Mouse (Mus musculus) thymus, adult 2 months (tissue): Measurements from ENCODE around the gene Jhy. TPM values are rescaled to one million over a fixed set of nuclear protein-coding genes. Genes with fewer than 3 reads are reported as not detected.

Experiments
- DNase-seq: peaks from one replicate; pipeline ENCODE4 v3.0.0; 2021
- H3K27ac ChIP-seq: fragments of 200-500 bp; 2 replicates; pipeline ENCODE4 v1.5.1; 2012; ENCODE audit warnings: low read length, control low read depth; ENCODE audit not compliant: control insufficient read depth, insufficient read depth
- H3K27me3 ChIP-seq: fragments of 200-500 bp; 2 replicates; pipeline ENCODE4 v1.6.1; 2012; ENCODE audit warnings: mild to moderate bottlenecking, low read length, moderate library complexity, mixed read lengths; ENCODE audit not compliant: control insufficient read depth, insufficient read depth
- H3K36me3 ChIP-seq: fragments of 200-500 bp; 2 replicates; pipeline ENCODE4 v1.6.1; 2012; ENCODE audit warnings: mild to moderate bottlenecking, low read length, moderate library complexity; ENCODE audit not compliant: control insufficient read depth, insufficient read depth
- H3K4me1 ChIP-seq: fragments of 200-500 bp; replicated peaks from 2 replicates; pipeline ENCODE4 v1.6.1; 2012; ENCODE audit warnings: low read length; ENCODE audit not compliant: control insufficient read depth, insufficient read depth
- H3K4me3 ChIP-seq: fragments of 200-500 bp; 2 replicates; pipeline ENCODE4 v1.5.1; 2012; ENCODE audit warnings: mild to moderate bottlenecking, low read length, control low read depth, moderate library complexity; ENCODE audit not compliant: control insufficient read depth, insufficient read depth
- CTCF ChIP-seq: fragments of 200-500 bp; IDR thresholded peaks from 2 replicates; pipeline ENCODE4 v1.5.1; 2012; ENCODE audit warnings: mild to moderate bottlenecking, control low read depth, low read length, moderate library complexity, borderline replicate concordance; ENCODE audit not compliant: control insufficient read depth, poor library complexity, insufficient read depth; ENCODE audit errors: extremely low read depth
- POLR2A ChIP-seq: fragments of 200-500 bp; IDR thresholded peaks from 2 replicates; pipeline ENCODE4 v1.6.1; 2012; ENCODE audit warnings: mild to moderate bottlenecking, low read length, control low read depth, moderate library complexity; ENCODE audit not compliant: control insufficient read depth, poor library complexity, insufficient read depth; ENCODE audit errors: extremely low read depth
- WGBS: fragments of 180-500 bp; shearing (Covaris S2); methylation state at CpG from one replicate; pipeline ENCODE4 v1.1.7; 2018; 5-methylcytosine and 5-hydroxymethylcytosine counted together
- polyA plus RNA-seq: library from polyadenylated mRNA; depleted of rRNA; stranded (reverse); fragments of >200 nt; gene quantifications from 2 replicates; pipeline ENCODE4 v1.2.3, GENCODE M21; 2012; rRNA removed

Gene Jhy
- not detected in 2 replicates for polyA plus RNA-seq

- TF ChIP-seq CTCF (no peak), POLR2A (no peak)
- no peak for DNase-seq
- H3K27ac ChIP-seq = no peak within 1 kb of the TSS
- peaks cover 13% of the 10 kb centered on the region for H3K27me3 ChIP-seq
- WGBS = 7% methylated on average over 51 of the region's 51 CpGs
- H3K4me1 ChIP-seq = no peaks in the 10 kb centered on the region
- no peak within 1 kb of the TSS for H3K4me3 ChIP-seq
- H3K36me3 ChIP-seq = no peaks in the 10 kb centered on the region
Measured at GRCm38 (mm10) chr9:40963586-40964417, at the start of gene Jhy. Jhy (minus strand) TSS chr9:40964118.

- no peaks in the 10 kb centered on the region for H3K4me1 ChIP-seq
- TF ChIP-seq POLR2A = no peak
- TF ChIP-seq CTCF = no peak
- DNase-seq = no peak
- no peaks in the 10 kb centered on the region for H3K27me3 ChIP-seq
- no peak overlapping the region for H3K27ac ChIP-seq
- 99% methylated on average over 5 of the region's 5 CpGs for WGBS
- no peaks in the 10 kb centered on the region for H3K36me3 ChIP-seq
- H3K4me3 ChIP-seq = no peak overlapping the region
Measured at GRCm38 (mm10) chr9:41012456-41012855, 48.5 kb upstream of the Jhy start.

GRCm38 (mm10) chr9:41011512-41012436 lies 47.9 kb upstream of the Jhy start:
- WGBS = 93% methylated on average over 13 of the region's 13 CpGs
- Histone ChIP-seq H3K4me1 (no peaks in the 10 kb centered on the region), H3K27me3 (no peaks in the 10 kb centered on the region), H3K27ac (no peak overlapping the region), H3K4me3 (no peak overlapping the region), H3K36me3 (no peaks in the 10 kb centered on the region)
- TF ChIP-seq POLR2A (no peak), CTCF (no peak)
- no peak for DNase-seq

- Histone ChIP-seq H3K4me3 (no peak overlapping the region), H3K4me1 (no peaks in the 10 kb centered on the region; the same call in 1 of the 2 replicates), H3K27me3 (no peaks in the 10 kb centered on the region), H3K27ac (no peak overlapping the region), H3K36me3 (no peaks in the 10 kb centered on the region)
- no peak for TF ChIP-seq POLR2A
- WGBS = 73% methylated on average over 1 of the region's 1 CpGs
- no peak for DNase-seq
Measured at GRCm38 (mm10) chr9:41007785-41008184, 43.9 kb upstream of the Jhy start.

GRCm38 (mm10) chr9:41004415-41004814 lies 40.5 kb upstream of the Jhy start, which contains the start of gene Crtam:
Crtam (minus strand) TSS chr9:41004628.
- no peaks in the 10 kb centered on the region for H3K36me3 ChIP-seq
- no peaks in the 10 kb centered on the region for H3K27me3 ChIP-seq
- H3K4me1 ChIP-seq = no peaks in the 10 kb centered on the region; the same call in 1 of the 2 replicates
- peak; percentile 24 for DNase-seq
- no peak within 1 kb of the TSS for H3K27ac ChIP-seq
- TF ChIP-seq CTCF (no peak), POLR2A (no peak)
- 37% methylated on average over 4 of the region's 4 CpGs for WGBS
- H3K4me3 ChIP-seq = no peak within 1 kb of the TSS

GRCm38 (mm10) chr9:40997116-40997779 lies 33.3 kb upstream of the Jhy start:
- Histone ChIP-seq H3K27ac (peak overlapping the region; percentile 63; the same call in 1 of the 2 replicates), H3K36me3 (no peaks in the 10 kb centered on the region), H3K4me3 (no peak overlapping the region), H3K4me1 (peaks cover 5% of the 10 kb centered on the region), H3K27me3 (no peaks in the 10 kb centered on the region)
- peak; percentile 8 for DNase-seq
- no peak for TF ChIP-seq POLR2A
- no peak for TF ChIP-seq CTCF
- 41% methylated on average over 7 of the region's 7 CpGs for WGBS
